ENCODE assay signal across 8 mouse cellular contexts in the genomic region with DNA sequence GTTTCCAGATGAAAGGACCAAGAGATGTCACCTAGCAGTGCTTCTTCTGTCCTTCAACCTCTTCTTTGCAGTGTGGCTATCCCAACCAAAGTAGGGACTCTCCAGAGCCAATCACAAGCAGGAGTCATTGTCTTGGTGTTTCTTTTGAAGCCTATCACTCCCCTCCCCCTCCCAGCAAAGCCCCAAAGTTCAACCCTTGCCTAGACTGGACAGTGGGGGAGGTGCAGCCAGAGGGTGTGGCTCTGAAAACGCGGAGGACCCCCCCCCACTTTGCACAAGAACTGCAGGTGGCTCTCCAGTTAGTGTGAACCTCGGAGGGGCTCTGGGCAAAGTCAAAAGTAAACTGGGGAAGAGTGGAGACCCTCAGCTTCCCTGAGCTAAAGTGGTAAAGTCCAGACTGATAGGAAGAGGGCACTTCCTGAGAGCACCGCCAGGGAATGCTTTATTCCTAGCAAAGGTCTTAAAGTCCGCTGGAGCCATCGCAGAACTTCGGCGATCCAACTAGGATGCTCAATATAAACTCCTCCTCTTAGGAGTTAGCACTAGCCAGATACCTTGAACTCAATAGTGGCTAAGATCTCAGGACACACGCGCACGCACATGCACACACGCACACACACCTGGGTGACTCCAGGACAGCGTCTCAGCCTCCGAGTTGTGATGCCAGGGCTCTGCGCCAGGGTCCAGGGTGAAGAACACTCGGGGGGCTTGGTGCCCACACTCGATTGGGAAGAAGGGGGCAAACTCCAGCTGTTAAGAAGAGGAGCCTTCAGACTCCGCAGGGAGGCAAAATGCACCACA. TPM values are rescaled to one million over a fixed set of nuclear protein-coding genes. Genes with fewer than 3 reads are reported as not detected.
DNase-seq lines count a peak whose midpoint lies in the region; ATAC-seq and TF ChIP-seq lines count a peak whose summit lies in the region.

No protein-coding gene starts in this region.

- H3K4me3 ChIP-seq in liver, adult 2 months (ENCODE audit: insufficient read depth, low read depth, low read length), result peak overlapping the region; percentile 67
- peak overlapping the region; percentile 34; the same call in 1 of the 2 replicates for H3K4me3 ChIP-seq in cortical plate, adult 2 months (ENCODE audit: insufficient read depth, low read length)
- peak overlapping the region; percentile 75 for H3K4me3 ChIP-seq in hindbrain, embryonic 11.5 days (ENCODE audit: low read depth, low read length)
- peak overlapping the region; percentile 67 for H3K4me3 ChIP-seq in liver, embryonic 13.5 days (replicated peaks)
- H3K4me3 ChIP-seq in small intestine, adult 2 months (ENCODE audit: low read depth, low read length), result peak overlapping the region; percentile 86

- no peak for TF ChIP-seq CTCF in liver, adult 2 months (IDR thresholded peaks at IDR 0.05; ENCODE audit: low read depth, low read length)
- no peak for TF ChIP-seq CTCF in cortical plate, adult 2 months (IDR thresholded peaks at IDR 0.05; ENCODE audit: extremely low read depth, insufficient read depth, low read length)
- no peak for TF ChIP-seq CTCF in small intestine, adult 2 months (IDR thresholded peaks at IDR 0.05; ENCODE audit: extremely low read depth, insufficient read length, insufficient replicate concordance, low read depth, low read length)

- no peak for TF ChIP-seq POLR2A in liver, adult 2 months (IDR thresholded peaks at IDR 0.05; ENCODE audit: extremely low read depth, insufficient read depth, low read length)
- TF ChIP-seq POLR2A in cortical plate, adult 2 months (IDR thresholded peaks at IDR 0.05; ENCODE audit: extremely low read depth, insufficient read depth, low read length), result no peak
- TF ChIP-seq POLR2A in small intestine, adult 2 months (IDR thresholded peaks at IDR 0.05; ENCODE audit: low read depth, low read length), result no peak

- WGBS in liver, adult 2 months, result under 1% methylated on average over 18 of the region's 18 CpGs
- WGBS in hindbrain, embryonic 11.5 days, result under 1% methylated on average over 18 of the region's 18 CpGs
- WGBS in liver, embryonic 13.5 days (ENCODE audit: insufficient replicate concordance), result 2% methylated on average over 18 of the region's 18 CpGs
- WGBS in small intestine, adult 2 months, result 3% methylated on average over 18 of the region's 18 CpGs

- peak overlapping the region; percentile 83 for H3K9ac ChIP-seq in liver, adult 2 months (ENCODE audit: low read depth, low read length)
- peak overlapping the region; percentile 74 for H3K9ac ChIP-seq in hindbrain, embryonic 11.5 days (ENCODE audit: low read depth, low read length)
- peak overlapping the region; percentile 62 for H3K9ac ChIP-seq in liver, embryonic 13.5 days

- DNase-seq in liver, adult 2 months (ENCODE audit: extremely low read depth, low read depth, low spot score), result peak; percentile 57
- no peak for DNase-seq in liver
- peak; percentile 64 for DNase-seq in hindbrain, embryonic 11.5 days (ENCODE audit: low spot score)
- DNase-seq in liver, embryonic 13.5 days, result no peak
- DNase-seq in layer of hippocampus, postnatal 25 days (ENCODE audit: extremely low spot score in 1 of 2, low spot score in 1 of 2), result no peak

- H3K4me2 ChIP-seq in hindbrain, embryonic 11.5 days (replicated peaks; ENCODE audit: low read depth, low read length), result peak overlapping the region; percentile 92
- peak overlapping the region; percentile 77 for H3K4me2 ChIP-seq in liver, embryonic 13.5 days

- peak overlapping the region; percentile 69 for H3K27ac ChIP-seq in liver, adult 2 months (replicated peaks; ENCODE audit: insufficient read depth, low read depth, low read length)
- no peak overlapping the region for H3K27ac ChIP-seq in cortical plate, adult 2 months (ENCODE audit: insufficient read depth, low read length)
- H3K27ac ChIP-seq in hindbrain, embryonic 11.5 days (ENCODE audit: low read depth, low read length), result peak overlapping the region; percentile 12; the same call in 1 of the 2 replicates
- H3K27ac ChIP-seq in liver, embryonic 13.5 days, result no peak overlapping the region
- H3K27ac ChIP-seq in small intestine, adult 2 months (ENCODE audit: insufficient read depth, low read depth, low read length), result peak overlapping the region; percentile 54; the same call in 1 of the 2 replicates

- peak; percentile 3; the same call in 1 of the 2 replicates for ATAC-seq in hindbrain, embryonic 11.5 days (ENCODE audit: low FRiP score)
- ATAC-seq in liver, embryonic 13.5 days (ENCODE audit: low read depth), result no peak
- no peak for ATAC-seq in activated CD4-positive, CD25-positive, alpha-beta regulatory T cell, adult 4 months

- no peaks in the 10 kb centered on the region for H3K36me3 ChIP-seq in liver, adult 2 months (ENCODE audit: control insufficient read depth, insufficient read depth, low read length)
- H3K36me3 ChIP-seq in hindbrain, embryonic 11.5 days (ENCODE audit: control insufficient read depth, insufficient read depth, low read length), result no peaks in the 10 kb centered on the region
- no peaks in the 10 kb centered on the region for H3K36me3 ChIP-seq in liver, embryonic 13.5 days
- no peaks in the 10 kb centered on the region for H3K36me3 ChIP-seq in small intestine, adult 2 months (ENCODE audit: control insufficient read depth, insufficient read depth, low read length)

- peaks cover 38% of the 10 kb centered on the region for H3K4me1 ChIP-seq in liver, adult 2 months (ENCODE audit: control insufficient read depth, insufficient read depth, low read length)
- H3K4me1 ChIP-seq in cortical plate, adult 2 months (ENCODE audit: control insufficient read depth, insufficient read depth, low read length), result peaks cover 5% of the 10 kb centered on the region
- H3K4me1 ChIP-seq in hindbrain, embryonic 11.5 days (replicated peaks; ENCODE audit: control insufficient read depth, insufficient read depth, low read length), result peaks cover 25% of the 10 kb centered on the region; the same call in 1 of the 2 replicates
- peaks cover 71% of the 10 kb centered on the region for H3K4me1 ChIP-seq in liver, embryonic 13.5 days (replicated peaks)
- H3K4me1 ChIP-seq in small intestine, adult 2 months (ENCODE audit: control insufficient read depth, insufficient read depth, insufficient read length, low read length), result peaks cover 46% of the 10 kb centered on the region

- no peaks in the 10 kb centered on the region for H3K9me3 ChIP-seq in hindbrain, embryonic 11.5 days (ENCODE audit: control insufficient read depth, low read length)
- no peaks in the 10 kb centered on the region for H3K9me3 ChIP-seq in liver, embryonic 13.5 days (replicated peaks)

- H3K27me3 ChIP-seq in liver, adult 2 months (ENCODE audit: control insufficient read depth, insufficient read depth, low read length), result no peaks in the 10 kb centered on the region
- no peaks in the 10 kb centered on the region for H3K27me3 ChIP-seq in hindbrain, embryonic 11.5 days (ENCODE audit: control insufficient read depth, insufficient read depth, low read length)
- peaks cover 55% of the 10 kb centered on the region for H3K27me3 ChIP-seq in liver, embryonic 13.5 days
- H3K27me3 ChIP-seq in small intestine, adult 2 months (ENCODE audit: control insufficient read depth, insufficient read depth, low read length), result no peaks in the 10 kb centered on the region

- H3K79me2 ChIP-seq in liver, adult 2 months (ENCODE audit: control insufficient read depth, insufficient read depth, low read length), result no peaks in the 10 kb centered on the region

RNA-seq across cellular contexts. Expression of a gene that starts 0.9 kb away (rescaled TPM):
- total RNA-seq in liver, adult 2 months (2014; rRNA removed), result 10.9 and 17.0 TPM in 2 replicates
- 3.9 and 5.7 TPM in 2 replicates for polyA plus RNA-seq in liver, adult 2 months (2012; rRNA removed)
- 3.4 and 3.6 TPM in 2 replicates for polyA plus RNA-seq in cortical plate, adult 2 months (2012; rRNA removed)
- 2.5 and 4.9 TPM in 2 replicates for polyA plus RNA-seq in hindbrain, embryonic 11.5 days (2014; fragmentation: Nextera tagmentation; extraction: Ambion mirVana)
- 0.27 and 0.75 TPM in 2 replicates for polyA plus RNA-seq in liver, embryonic 13.5 days (2015; fragmentation: Nextera tagmentation; extraction: Ambion mirVana)
- polyA plus RNA-seq in small intestine, adult 2 months (2012; rRNA removed), result 4.1 and 10.3 TPM in 2 replicates
- polyA plus RNA-seq in activated CD4-positive, CD25-positive, alpha-beta regulatory T cell, adult 4 months (2017; shearing (Covaris generic)), result under 1 TPM; 0.18 to 0.19 TPM
- total RNA-seq in layer of hippocampus, postnatal 25 days (2021), result 1 to 10 TPM; 4.0 to 5.0 TPM

RNA-seq across cellular contexts. Expression of a gene that starts 49.4 kb away (rescaled TPM):
- 0.65 and 2.3 TPM in 2 replicates for total RNA-seq in liver, adult 2 months (2014; rRNA removed)
- 0.20 and 0.21 TPM in 2 replicates for polyA plus RNA-seq in liver, adult 2 months (2012; rRNA removed)
- polyA plus RNA-seq in cortical plate, adult 2 months (2012; rRNA removed), result 1.9 and 2.8 TPM in 2 replicates
- polyA plus RNA-seq in hindbrain, embryonic 11.5 days (2014; fragmentation: Nextera tagmentation; extraction: Ambion mirVana), result 80.6 and 100.0 TPM in 2 replicates
- 47.8 and 58.8 TPM in 2 replicates for polyA plus RNA-seq in liver, embryonic 13.5 days (2015; fragmentation: Nextera tagmentation; extraction: Ambion mirVana)
- polyA plus RNA-seq in small intestine, adult 2 months (2012; rRNA removed), result 2.2 and 4.1 TPM in 2 replicates
- polyA plus RNA-seq in activated CD4-positive, CD25-positive, alpha-beta regulatory T cell, adult 4 months (2017; shearing (Covaris generic)), result 10 to 100 TPM; 11.4 to 18.8 TPM
- 1 to 10 TPM; 2.0 to 2.4 TPM for total RNA-seq in layer of hippocampus, postnatal 25 days (2021)

Comparison
In these comparisons a context has a peak if more than half of its experiments do, and no peak if none do; other contexts are left out.
1. DNase-seq: peak in liver, adult 2 months (single experiment) and hindbrain, embryonic 11.5 days (single experiment); none in liver (single experiment), liver, embryonic 13.5 days (single experiment) and layer of hippocampus, postnatal 25 days (0 of 2).
2. H3K27ac ChIP-seq: peak in liver, adult 2 months (single experiment), hindbrain, embryonic 11.5 days (single experiment) and small intestine, adult 2 months (single experiment); none in cortical plate, adult 2 months (single experiment) and liver, embryonic 13.5 days (single experiment).
3. H3K4me3 ChIP-seq: peak in every context shown above with its lines; median percentile 86 in small intestine, adult 2 months; 75 in hindbrain, embryonic 11.5 days; 67 in liver, adult 2 months; 67 in liver, embryonic 13.5 days; 34 in cortical plate, adult 2 months.
4. Peak in every context shown above with its lines, with median percentiles within 50 percentile points of each other: H3K9ac ChIP-seq.